Mouse (Mus musculus): ENCODE results near the gene Bola1. TPM values are rescaled to one million over a fixed set of nuclear protein-coding genes. Genes with fewer than 3 reads are reported as not detected.

Bola1 gene
- polyA plus RNA-seq (2012; ENCODE audit: insufficient read depth, insufficient read length, missing spikeins) = 14.1 and 19.0 TPM in 2 replicates

DNA sequence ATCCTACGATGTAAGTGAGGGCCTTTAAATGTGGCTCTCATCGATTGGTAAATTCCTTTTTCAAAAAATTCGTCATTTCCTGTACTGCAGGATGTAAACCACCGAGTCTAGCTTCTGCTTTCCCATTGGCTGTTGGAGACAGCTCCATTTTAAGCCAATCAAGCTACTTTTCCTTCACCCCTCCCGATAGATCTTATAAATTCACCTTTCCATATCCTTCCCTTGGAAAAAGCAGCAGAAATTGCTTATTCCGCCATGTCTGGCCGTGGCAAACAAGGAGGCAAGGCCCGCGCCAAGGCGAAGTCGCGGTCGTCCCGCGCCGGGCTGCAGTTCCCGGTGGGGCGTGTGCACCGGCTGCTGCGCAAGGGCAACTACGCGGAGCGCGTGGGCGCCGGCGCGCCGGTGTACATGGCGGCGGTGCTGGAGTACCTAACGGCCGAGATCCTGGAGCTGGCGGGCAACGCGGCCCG is at the start of gene Bola1, which contains the start of gene Hist2h2ab:
TSS of gene Bola1 (minus strand) at position 49 of the 470 bp plus-strand sequence.
TSS of gene Hist2h2ab (plus strand) at position 205 of the 470 bp plus-strand sequence.
- TF ChIP-seq CTCF (IDR thresholded peaks at IDR 0.05; ENCODE audit: low read depth, low read length) (no peak), POLR2A (IDR thresholded peaks at IDR 0.05; ENCODE audit: borderline replicate concordance, low read depth, low read length) (no peak)
- peaks cover 14% of the 10 kb centered on the region for H3K4me1 ChIP-seq (ENCODE audit: control insufficient read depth, insufficient read depth, low read length)
- H3K27ac ChIP-seq (ENCODE audit: insufficient read depth, low read depth, low read length) = peak within 1 kb of the TSS; percentile 94
- peak within 1 kb of the TSS; percentile 83 for H3K4me3 ChIP-seq (ENCODE audit: insufficient read depth, low read length)

DNA sequence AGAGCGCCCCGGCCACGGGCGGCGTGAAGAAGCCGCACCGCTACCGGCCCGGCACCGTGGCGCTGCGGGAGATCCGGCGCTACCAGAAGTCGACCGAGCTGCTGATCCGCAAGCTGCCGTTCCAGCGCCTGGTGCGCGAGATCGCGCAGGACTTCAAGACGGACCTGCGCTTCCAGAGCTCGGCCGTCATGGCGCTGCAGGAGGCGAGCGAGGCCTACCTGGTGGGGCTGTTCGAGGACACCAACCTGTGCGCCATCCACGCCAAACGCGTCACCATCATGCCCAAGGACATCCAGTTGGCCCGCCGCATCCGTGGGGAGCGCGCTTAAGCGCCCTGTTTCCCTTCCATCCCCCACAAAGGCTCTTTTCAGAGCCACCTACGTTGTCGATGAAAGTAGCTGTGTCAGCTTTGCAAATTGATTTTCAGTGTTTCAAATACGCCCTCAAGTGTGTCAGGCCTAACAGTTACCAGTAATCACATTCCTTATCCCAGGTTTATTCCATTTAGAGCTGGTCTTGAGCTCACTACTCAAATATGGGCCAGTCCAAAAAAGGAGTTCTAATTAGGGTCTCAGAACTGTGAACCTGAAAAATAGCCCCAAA is 49.4 kb upstream of the Bola1 start:
- Histone ChIP-seq H3K27ac (ENCODE audit: insufficient read depth, low read depth, low read length) (peak overlapping the region; percentile 94), H3K4me3 (ENCODE audit: insufficient read depth, low read length) (peak overlapping the region; percentile 69), H3K4me1 (ENCODE audit: control insufficient read depth, insufficient read depth, low read length) (peaks cover 20% of the 10 kb centered on the region)

DNA sequence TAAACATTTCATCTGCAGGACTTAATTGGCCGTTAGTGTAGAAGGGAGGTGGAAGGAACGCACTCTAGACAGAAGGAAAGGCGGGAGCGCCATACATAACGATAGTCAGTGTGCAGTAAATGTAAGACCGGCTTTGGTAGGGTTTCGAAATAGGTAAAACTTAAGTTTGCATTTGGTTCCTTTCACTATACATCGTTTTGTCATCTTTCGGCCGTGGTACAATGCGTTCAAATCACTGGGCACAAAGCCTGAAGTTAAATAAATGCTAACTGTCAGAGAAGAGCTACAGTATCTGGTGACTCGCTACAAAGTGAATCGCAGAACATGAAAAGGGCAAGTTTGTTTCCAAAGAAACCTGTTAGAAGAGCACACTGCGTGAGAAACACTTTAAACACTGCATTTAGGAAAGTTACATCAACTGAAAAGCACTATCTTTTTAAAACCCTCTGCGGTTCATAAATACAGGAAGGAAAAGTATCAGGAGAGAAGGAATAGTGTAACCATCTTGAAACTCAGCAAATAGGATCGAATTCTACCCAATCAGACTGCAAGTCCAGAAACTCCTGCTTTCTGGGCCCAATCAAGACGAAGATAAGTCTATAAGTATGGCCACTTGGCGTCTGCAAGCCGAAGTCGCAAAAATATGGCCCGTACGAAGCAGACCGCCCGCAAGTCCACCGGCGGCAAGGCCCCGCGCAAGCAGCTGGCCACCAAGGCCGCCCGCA is 48.7 kb upstream of the Bola1 start, which contains the start of gene Hist2h3b:
TSS of gene Hist2h3b (plus strand) at position 604 of the 725 bp plus-strand sequence.
- Histone ChIP-seq H3K27ac (ENCODE audit: insufficient read depth, low read depth, low read length) (peak within 1 kb of the TSS; percentile 94), H3K4me3 (ENCODE audit: insufficient read depth, low read length) (peak within 1 kb of the TSS; percentile 69), H3K4me1 (ENCODE audit: control insufficient read depth, insufficient read depth, low read length) (peaks cover 20% of the 10 kb centered on the region)
- TF ChIP-seq POLR2A (IDR thresholded peaks at IDR 0.05; ENCODE audit: borderline replicate concordance, low read depth, low read length) (no peak), CTCF (IDR thresholded peaks at IDR 0.05; ENCODE audit: low read depth, low read length) (no peak)

DNA sequence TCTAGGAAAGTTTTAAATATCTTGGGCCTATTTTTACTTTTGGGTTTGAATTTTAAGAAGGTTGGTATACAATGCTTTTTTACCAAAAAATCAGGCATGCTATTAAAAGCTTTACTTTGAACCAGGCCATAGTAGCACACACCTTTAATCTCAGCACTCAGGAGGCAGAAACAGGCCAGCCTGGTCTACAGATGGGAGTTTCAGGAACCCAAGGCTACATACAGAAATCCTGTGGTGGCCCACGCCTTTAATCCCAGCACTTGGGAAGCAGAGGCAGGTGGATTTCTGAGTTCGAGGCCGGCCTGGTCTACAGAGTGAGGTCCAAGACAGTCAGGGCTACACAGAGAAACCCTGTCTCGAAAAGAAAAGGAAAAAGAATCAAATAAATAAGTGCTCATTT is 48.0 kb upstream of the Bola1 start:
- no peak overlapping the region for H3K4me3 ChIP-seq (ENCODE audit: insufficient read depth, low read length)
- 0 out of 2 replicates have a peak overlapping the region, but pooled peaks have one; percentile 24 for H3K27ac ChIP-seq (ENCODE audit: insufficient read depth, low read depth, low read length)
- TF ChIP-seq POLR2A (IDR thresholded peaks at IDR 0.05; ENCODE audit: borderline replicate concordance, low read depth, low read length) = no peak
- TF ChIP-seq CTCF (IDR thresholded peaks at IDR 0.05; ENCODE audit: low read depth, low read length) = no peak
- H3K4me1 ChIP-seq (ENCODE audit: control insufficient read depth, insufficient read depth, low read length) = peaks cover 20% of the 10 kb centered on the region

DNA sequence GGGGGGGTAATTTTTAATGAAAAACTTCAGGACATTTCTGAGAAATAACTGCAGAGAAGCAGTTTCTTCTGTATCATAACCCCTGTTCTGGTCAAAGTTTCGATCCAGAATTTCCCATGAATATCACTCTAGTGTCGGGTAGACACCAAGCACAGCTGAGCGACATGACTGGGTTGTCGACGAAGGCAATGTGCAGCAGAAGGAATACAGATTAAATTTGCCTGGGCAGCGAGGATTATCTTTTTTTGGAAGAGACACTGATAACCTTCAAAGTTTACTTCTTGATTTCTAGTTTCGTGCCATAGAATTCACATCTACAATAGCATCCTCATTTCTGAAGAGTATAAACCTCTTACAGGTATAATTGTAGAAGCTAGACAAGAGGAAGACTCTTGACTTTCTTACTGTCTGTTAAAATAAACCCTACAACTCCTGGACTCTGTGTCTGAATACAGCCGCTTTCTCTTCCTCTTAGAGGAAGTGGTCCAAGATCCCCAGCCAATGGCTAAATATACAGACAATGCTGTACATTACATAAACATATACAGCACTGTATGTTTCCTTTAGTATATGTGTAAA is 46.7 kb upstream of the Bola1 start:
- Histone ChIP-seq H3K27ac (ENCODE audit: insufficient read depth, low read depth, low read length) (no peak overlapping the region), H3K4me1 (ENCODE audit: control insufficient read depth, insufficient read depth, low read length) (peaks cover 26% of the 10 kb centered on the region), H3K4me3 (ENCODE audit: insufficient read depth, low read length) (no peak overlapping the region)
- no peak for TF ChIP-seq CTCF (IDR thresholded peaks at IDR 0.05; ENCODE audit: low read depth, low read length)
- no peak for TF ChIP-seq POLR2A (IDR thresholded peaks at IDR 0.05; ENCODE audit: borderline replicate concordance, low read depth, low read length)

DNA sequence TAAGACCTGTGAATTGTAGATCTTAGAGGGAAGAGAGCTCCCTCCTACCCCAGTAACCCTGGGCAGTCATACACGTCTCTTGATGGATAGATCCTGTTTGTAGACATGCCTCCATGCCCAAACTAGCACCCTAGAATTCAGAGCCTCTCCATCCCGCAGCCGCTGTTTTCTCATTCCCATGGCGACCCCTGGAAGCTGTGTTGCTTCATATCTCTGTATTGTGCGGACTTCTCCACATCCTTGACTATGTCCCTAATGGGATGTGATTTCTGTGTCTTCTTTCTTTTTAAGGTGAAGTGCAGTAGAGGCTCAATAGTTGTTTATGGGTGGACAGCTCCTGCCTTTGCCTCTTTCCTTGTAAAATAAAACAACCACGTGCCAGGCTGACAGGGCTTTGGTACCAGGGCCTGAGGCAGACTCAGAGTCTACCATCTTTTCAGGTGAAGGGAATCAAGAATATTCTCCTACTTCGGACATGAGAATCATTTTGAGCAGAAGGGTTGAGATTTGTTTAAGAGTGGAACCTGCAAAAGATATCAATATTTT is 45.0 kb upstream of the Bola1 start:
- H3K27ac ChIP-seq (ENCODE audit: insufficient read depth, low read depth, low read length) = peak overlapping the region; percentile 94
- H3K4me1 ChIP-seq (ENCODE audit: control insufficient read depth, insufficient read depth, low read length) = peaks cover 28% of the 10 kb centered on the region
- TF ChIP-seq CTCF (IDR thresholded peaks at IDR 0.05; ENCODE audit: low read depth, low read length) (no peak), POLR2A (IDR thresholded peaks at IDR 0.05; ENCODE audit: borderline replicate concordance, low read depth, low read length) (no peak)
- H3K4me3 ChIP-seq (ENCODE audit: insufficient read depth, low read length) = peak overlapping the region; percentile 71

DNA sequence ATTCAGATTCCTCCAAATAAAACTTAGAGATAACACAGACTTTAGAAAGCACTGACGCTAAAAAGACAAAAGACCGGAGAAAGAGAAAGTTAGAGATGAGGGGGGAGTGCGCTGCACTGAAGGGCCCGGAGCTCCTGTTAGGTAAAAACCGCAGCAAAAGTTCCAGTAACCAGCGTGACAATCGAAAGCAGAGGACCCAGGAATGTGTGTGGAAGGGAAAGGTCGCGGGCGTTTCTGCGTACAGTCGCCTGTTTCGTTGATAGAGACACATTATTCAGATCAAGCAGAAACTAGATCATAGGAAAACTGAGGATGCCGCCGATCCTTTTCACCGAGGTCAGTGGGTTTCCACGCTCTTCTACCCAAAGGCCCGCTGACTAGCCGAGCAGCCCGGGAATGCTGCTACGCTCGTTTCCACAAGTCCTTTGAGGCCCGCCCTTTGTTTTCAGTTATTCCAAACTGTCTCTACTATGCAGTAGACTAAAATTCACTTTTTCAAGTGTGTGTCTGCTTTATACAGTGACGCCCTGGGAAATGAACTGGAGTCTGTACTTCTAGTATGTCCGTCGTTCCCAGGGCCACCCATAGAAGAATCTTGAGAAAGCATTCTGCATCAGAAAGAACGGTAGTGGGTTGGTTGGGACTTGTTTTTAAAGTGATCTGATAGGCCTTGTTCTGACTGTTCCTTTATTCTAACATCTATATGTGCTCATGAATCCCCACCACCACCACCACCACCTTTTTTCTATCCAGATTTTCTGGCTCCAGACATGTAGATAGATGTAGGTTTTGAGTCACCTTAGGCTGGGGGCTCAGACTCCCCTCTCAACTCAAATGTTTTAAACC is 44.3 kb upstream of the Bola1 start:
- H3K4me1 ChIP-seq (ENCODE audit: control insufficient read depth, insufficient read depth, low read length) = peaks cover 28% of the 10 kb centered on the region
- TF ChIP-seq CTCF (IDR thresholded peaks at IDR 0.05; ENCODE audit: low read depth, low read length) (no peak; the same call in 1 of the 2 replicates), POLR2A (IDR thresholded peaks at IDR 0.05; ENCODE audit: borderline replicate concordance, low read depth, low read length) (0 out of 2 replicates have a peak, but pooled peaks have one; percentile 51)
- H3K27ac ChIP-seq (ENCODE audit: insufficient read depth, low read depth, low read length) = peak overlapping the region; percentile 94
- H3K4me3 ChIP-seq (ENCODE audit: insufficient read depth, low read length) = peak overlapping the region; percentile 71

DNA sequence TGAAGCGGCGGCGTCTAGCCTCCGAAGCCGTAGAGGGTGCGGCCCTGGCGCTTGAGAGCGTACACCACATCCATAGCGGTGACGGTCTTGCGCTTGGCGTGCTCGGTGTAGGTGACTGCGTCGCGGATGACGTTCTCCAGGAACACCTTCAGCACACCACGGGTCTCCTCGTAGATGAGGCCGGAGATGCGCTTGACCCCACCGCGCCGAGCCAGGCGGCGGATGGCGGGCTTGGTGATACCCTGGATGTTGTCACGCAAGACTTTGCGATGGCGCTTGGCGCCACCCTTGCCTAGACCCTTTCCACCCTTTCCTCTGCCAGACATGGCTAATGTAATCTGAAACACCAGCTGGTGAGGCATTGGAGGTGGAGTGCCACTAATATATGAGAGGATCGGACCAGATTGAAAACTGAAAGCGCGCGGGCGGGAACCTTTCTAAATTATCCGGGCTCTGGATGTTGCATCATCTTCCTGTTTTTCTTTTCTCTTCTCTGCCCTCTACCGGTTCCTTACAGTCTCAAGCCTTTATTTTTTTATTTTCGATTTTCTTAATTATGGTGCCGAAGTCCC is 43.6 kb upstream of the Bola1 start, which contains the start of gene Hist2h4:
TSS of gene Hist2h4 (minus strand) at position 333 of the 572 bp plus-strand sequence.
- H3K27ac ChIP-seq (ENCODE audit: insufficient read depth, low read depth, low read length) = peak within 1 kb of the TSS; percentile 94
- TF ChIP-seq POLR2A (IDR thresholded peaks at IDR 0.05; ENCODE audit: borderline replicate concordance, low read depth, low read length) (peak; percentile 95), CTCF (IDR thresholded peaks at IDR 0.05; ENCODE audit: low read depth, low read length) (no peak)
- peaks cover 28% of the 10 kb centered on the region for H3K4me1 ChIP-seq (ENCODE audit: control insufficient read depth, insufficient read depth, low read length)
- H3K4me3 ChIP-seq (ENCODE audit: insufficient read depth, low read length) = peak within 1 kb of the TSS; percentile 76

Measured in bone marrow macrophage, adult 2 months (primary cell).